Comparison of ENCODE assay signal across 9 mouse cellular contexts in the genomic region with DNA sequence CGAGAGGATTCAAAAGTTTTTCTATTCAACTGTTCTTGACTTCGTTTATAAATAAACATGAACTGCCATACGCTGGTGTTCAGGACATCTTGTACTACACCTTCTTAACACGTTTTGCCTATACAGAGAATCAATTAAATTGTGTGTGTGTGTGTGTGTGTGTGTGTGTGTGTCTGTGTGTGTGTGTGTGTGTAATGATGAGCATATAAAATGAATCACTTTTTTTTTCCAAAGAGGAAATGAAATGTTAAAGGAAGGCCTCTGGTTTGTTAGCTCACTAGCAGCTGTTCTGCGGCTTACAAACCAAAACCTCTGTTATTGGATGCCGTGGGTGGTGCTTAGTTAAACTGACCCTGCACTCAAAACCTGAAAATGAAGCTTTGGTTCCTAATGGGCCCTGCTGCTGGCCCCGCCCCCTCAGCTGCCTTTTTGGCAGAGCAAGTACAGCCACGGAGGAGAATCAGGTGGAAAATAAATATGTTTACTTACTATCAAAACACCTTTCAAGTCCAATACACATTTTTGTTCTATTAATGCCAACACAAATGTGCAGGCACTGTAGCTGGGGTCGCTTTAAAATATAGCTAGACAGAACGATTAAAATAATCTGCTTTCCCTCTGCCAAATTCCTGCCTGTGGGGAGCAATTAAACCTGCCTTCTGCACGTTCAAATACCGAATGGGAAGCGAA.
DNase-seq lines count a peak whose midpoint lies in the region; ATAC-seq lines count a peak whose summit lies in the region.
"Had no signal": no experiment of that assay in that cellular context is flagged by ENCODE, and none has a peak within 500 bp of the region (broad histone marks: within the 10 kb centered on the region; RNA-seq: fewer than 3 reads in every experiment).

No protein-coding gene starts in this region.

- DNase-seq in forebrain, embryonic 11.5 days (ENCODE audit: low spot score), result no peak
- DNase-seq in forebrain, embryonic 10.5 days (ENCODE audit: extremely low spot score, low spot score), result no peak
- peak; percentile 47 for DNase-seq in testis, postnatal 10 days (ENCODE audit: low spot score)
- DNase-seq in testis, postnatal 14 days (ENCODE audit: low spot score), result no peak
- DNase-seq in limb, embryonic 11.5 days (ENCODE audit: low spot score), result peak; percentile 75
- no peak for DNase-seq in B cell, adult 2 months
- no peak for DNase-seq in ovary, postnatal 10 days (ENCODE audit: low spot score)
- no peak for DNase-seq in adrenal gland, adult 18-20 months (ENCODE audit: low spot score in 2 of 2)

- no peaks in the 10 kb centered on the region; the same call in 1 of the 2 replicates for H3K27me3 ChIP-seq in forebrain, embryonic 11.5 days (ENCODE audit: control insufficient read depth, insufficient read depth, low read length)
- peaks cover 14% of the 10 kb centered on the region for H3K27me3 ChIP-seq in forebrain, embryonic 10.5 days (ENCODE audit: poor library complexity, severe bottlenecking)
- no peaks in the 10 kb centered on the region for H3K27me3 ChIP-seq in limb, embryonic 11.5 days (ENCODE audit: control insufficient read depth, insufficient read depth, low read length)

- no peaks in the 10 kb centered on the region for H3K36me3 ChIP-seq in forebrain, embryonic 11.5 days (ENCODE audit: control insufficient read depth, insufficient read depth, low read length)
- no peaks in the 10 kb centered on the region for H3K36me3 ChIP-seq in forebrain, embryonic 10.5 days (replicated peaks)
- H3K36me3 ChIP-seq in limb, embryonic 11.5 days (ENCODE audit: control insufficient read depth, insufficient read depth, low read length), result no peaks in the 10 kb centered on the region

- no peak overlapping the region for H3K4me3 ChIP-seq in forebrain, embryonic 11.5 days (ENCODE audit: low read depth, low read length)
- H3K4me3 ChIP-seq in forebrain, embryonic 10.5 days, result no peak overlapping the region
- H3K4me3 ChIP-seq in limb, embryonic 11.5 days (ENCODE audit: low read depth, low read length), result no peak overlapping the region

- H3K27ac ChIP-seq in forebrain, embryonic 11.5 days (ENCODE audit: low read depth, low read length), result no peak overlapping the region
- H3K27ac ChIP-seq in forebrain, embryonic 10.5 days, result no peak overlapping the region; the same call in 1 of the 2 replicates
- no peak overlapping the region for H3K27ac ChIP-seq in limb, embryonic 11.5 days (replicated peaks; ENCODE audit: low read depth, low read length)
- H3K27ac ChIP-seq: macrophage had no signal

- no peak overlapping the region for H3K4me2 ChIP-seq in forebrain, embryonic 11.5 days (ENCODE audit: low read depth, low read length, severe bottlenecking)
- H3K4me2 ChIP-seq in limb, embryonic 11.5 days (ENCODE audit: low read depth, severe bottlenecking), result no peak overlapping the region

- no peaks in the 10 kb centered on the region; the same call in 1 of the 2 replicates for H3K4me1 ChIP-seq in forebrain, embryonic 11.5 days (replicated peaks; ENCODE audit: control insufficient read depth, insufficient read depth, low read length)
- H3K4me1 ChIP-seq in forebrain, embryonic 10.5 days, result peaks cover 33% of the 10 kb centered on the region
- peaks cover 7% of the 10 kb centered on the region for H3K4me1 ChIP-seq in limb, embryonic 11.5 days (ENCODE audit: control insufficient read depth, insufficient read depth, low read length)

- 34% methylated on average over 13 of the region's 13 CpGs for WGBS in forebrain, embryonic 11.5 days
- WGBS in forebrain, embryonic 10.5 days, result 48% methylated on average over 13 of the region's 13 CpGs
- 41% methylated on average over 13 of the region's 13 CpGs for WGBS in limb, embryonic 11.5 days

- no peaks in the 10 kb centered on the region for H3K9me3 ChIP-seq in forebrain, embryonic 11.5 days (ENCODE audit: control insufficient read depth, low read length)
- no peaks in the 10 kb centered on the region for H3K9me3 ChIP-seq in forebrain, embryonic 10.5 days
- H3K9me3 ChIP-seq in limb, embryonic 11.5 days (ENCODE audit: control insufficient read depth, low read length), result no peaks in the 10 kb centered on the region

- peak; percentile 57; the same call in 1 of the 2 replicates for ATAC-seq in forebrain, embryonic 11.5 days (replicated peaks; ENCODE audit: low FRiP score)
- peak; percentile 58; the same call in 1 of the 2 replicates for ATAC-seq in limb, embryonic 11.5 days (ENCODE audit: insufficient number of reproducible peaks, low FRiP score, low TSS enrichment, low read depth)

- H3K9ac ChIP-seq in forebrain, embryonic 11.5 days (ENCODE audit: low read length), result no peak overlapping the region
- no peak overlapping the region for H3K9ac ChIP-seq in limb, embryonic 11.5 days (ENCODE audit: low read length)

Comparison
In these comparisons a context has a peak if more than half of its experiments do, and no peak if none do; other contexts are left out.
1. DNase-seq: peak in testis, postnatal 10 days (single experiment) and limb, embryonic 11.5 days (single experiment); none in forebrain, embryonic 11.5 days (single experiment), forebrain, embryonic 10.5 days (single experiment), testis, postnatal 14 days (single experiment), B cell, adult 2 months (0 of 2), ovary, postnatal 10 days (single experiment) and adrenal gland, adult 18-20 months (0 of 2).